Mouse (Mus musculus): ENCODE measurements around the gene Plpp7. TPM values are rescaled to one million over a fixed set of nuclear protein-coding genes. Genes with fewer than 3 reads are reported as not detected.

Plpp7 gene
- polyA plus RNA-seq, 1 experiment: 2.6 TPM

DNA sequence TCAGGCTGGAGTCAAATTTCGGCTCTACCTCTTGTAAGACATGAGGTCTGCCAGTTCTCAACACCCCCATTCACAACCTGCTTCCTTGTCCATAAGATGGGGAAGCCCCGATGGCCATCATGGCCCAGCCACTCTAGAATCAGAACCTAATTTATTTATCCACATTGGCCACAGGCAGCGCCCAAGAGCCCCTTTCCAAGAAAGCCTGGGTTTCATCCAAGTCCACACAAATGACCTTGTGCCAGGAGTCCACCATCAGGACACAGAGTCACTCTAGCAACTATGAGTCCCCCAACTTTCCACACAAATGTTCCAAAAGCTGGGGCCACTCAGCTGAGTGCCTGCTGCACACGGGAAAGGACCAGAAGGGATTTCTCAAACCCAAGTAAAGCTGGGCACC, 29.3 kb upstream of the Plpp7 start:
- no peak for DNase-seq (ENCODE audit: low read depth in 1 of 2, low spot score in 2 of 2)
- H3K4me1 ChIP-seq (ENCODE audit: control insufficient read depth, insufficient read depth, insufficient read length): peaks cover 32% of the 10 kb centered on the region; the same call in 1 of the 2 replicates
- peaks cover 23% of the 10 kb centered on the region for H3K36me3 ChIP-seq (ENCODE audit: control insufficient read depth, insufficient read depth, low read length)
- peak overlapping the region; percentile 83 for H3K27ac ChIP-seq (ENCODE audit: insufficient read depth, low read length)
- H3K4me3 ChIP-seq (ENCODE audit: extremely low read depth, insufficient read depth, insufficient read length): no peak overlapping the region
- WGBS: 82% methylated on average over 4 of the region's 4 CpGs
- no peaks in the 10 kb centered on the region for H3K27me3 ChIP-seq (ENCODE audit: control insufficient read depth, insufficient read depth, low read length)
- TF ChIP-seq CTCF (IDR thresholded peaks at IDR 0.05; ENCODE audit: extremely low read depth, insufficient read depth, insufficient read length, insufficient replicate concordance) (no peak), POLR2A (IDR thresholded peaks at IDR 0.05; ENCODE audit: low read depth, low read length) (no peak)

DNA sequence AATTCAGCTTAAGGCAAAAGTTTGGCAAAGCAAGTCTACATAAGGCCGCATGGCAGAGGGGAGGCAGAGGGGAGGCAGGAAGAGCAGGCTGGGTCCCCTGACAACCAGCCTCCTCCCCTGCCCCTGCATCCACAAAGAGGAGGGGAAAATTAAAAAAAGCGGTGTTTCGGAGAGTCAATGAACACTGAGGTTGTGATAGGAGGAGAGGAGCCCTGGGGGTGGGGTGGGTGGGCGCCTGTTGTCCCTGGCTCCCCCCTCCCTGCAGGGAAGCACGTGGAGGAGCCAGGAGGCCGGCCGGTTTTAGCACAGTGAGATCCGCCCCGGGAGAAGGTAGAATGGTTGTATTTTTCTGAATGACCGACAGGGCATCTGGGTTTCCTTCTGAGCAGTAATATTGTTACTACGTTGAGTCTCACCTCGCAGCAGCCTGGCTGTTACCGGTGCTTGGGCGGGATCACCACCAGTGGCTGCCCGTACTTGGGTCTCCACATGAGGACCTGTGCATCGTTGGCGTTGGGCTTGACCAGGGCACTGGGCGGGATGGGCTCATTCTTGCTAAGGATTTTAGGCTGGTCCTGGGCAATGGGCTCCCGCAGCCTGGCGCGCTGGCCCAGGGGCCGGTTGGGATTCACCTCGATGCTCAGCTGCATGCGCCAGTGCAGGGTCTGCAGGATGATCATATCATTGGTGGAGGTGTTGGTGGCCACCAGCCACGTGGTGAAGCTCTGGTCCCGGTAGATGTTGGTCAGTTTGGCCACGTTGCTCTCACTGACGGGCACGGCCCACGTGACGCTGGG, 26.3 kb upstream of the Plpp7 start:
- no peak for TF ChIP-seq CTCF (IDR thresholded peaks at IDR 0.05; ENCODE audit: extremely low read depth, insufficient read depth, insufficient read length, insufficient replicate concordance)
- no peak for TF ChIP-seq POLR2A (IDR thresholded peaks at IDR 0.05; ENCODE audit: low read depth, low read length)
- Histone ChIP-seq H3K27ac (ENCODE audit: insufficient read depth, low read length) (peak overlapping the region; percentile 52), H3K4me1 (ENCODE audit: control insufficient read depth, insufficient read depth, insufficient read length) (peaks cover 17% of the 10 kb centered on the region; the same call in 1 of the 2 replicates), H3K27me3 (ENCODE audit: control insufficient read depth, insufficient read depth, low read length) (no peaks in the 10 kb centered on the region), H3K4me3 (ENCODE audit: extremely low read depth, insufficient read depth, insufficient read length) (no peak overlapping the region), H3K36me3 (ENCODE audit: control insufficient read depth, insufficient read depth, low read length) (peaks cover 23% of the 10 kb centered on the region)
- 88% methylated on average over 31 of the region's 31 CpGs for WGBS
- no peak for DNase-seq (ENCODE audit: low read depth in 1 of 2, low spot score in 2 of 2)

GRCm38 (mm10) chr2:32070747-32071146, 24.6 kb upstream of the Plpp7 start:
- H3K27ac ChIP-seq (ENCODE audit: insufficient read depth, low read length): peak overlapping the region; percentile 55
- no peak for TF ChIP-seq CTCF (IDR thresholded peaks at IDR 0.05; ENCODE audit: extremely low read depth, insufficient read depth, insufficient read length, insufficient replicate concordance)
- TF ChIP-seq POLR2A (IDR thresholded peaks at IDR 0.05; ENCODE audit: low read depth, low read length): no peak
- H3K4me1 ChIP-seq (ENCODE audit: control insufficient read depth, insufficient read depth, insufficient read length): peaks cover 3% of the 10 kb centered on the region; the same call in 1 of the 2 replicates
- no peak for DNase-seq (ENCODE audit: low read depth in 1 of 2, low spot score in 2 of 2)
- WGBS: 85% methylated on average over 10 of the region's 10 CpGs
- no peak overlapping the region for H3K4me3 ChIP-seq (ENCODE audit: extremely low read depth, insufficient read depth, insufficient read length)
- H3K36me3 ChIP-seq (ENCODE audit: control insufficient read depth, insufficient read depth, low read length): peaks cover 23% of the 10 kb centered on the region
- H3K27me3 ChIP-seq (ENCODE audit: control insufficient read depth, insufficient read depth, low read length): no peaks in the 10 kb centered on the region

DNA sequence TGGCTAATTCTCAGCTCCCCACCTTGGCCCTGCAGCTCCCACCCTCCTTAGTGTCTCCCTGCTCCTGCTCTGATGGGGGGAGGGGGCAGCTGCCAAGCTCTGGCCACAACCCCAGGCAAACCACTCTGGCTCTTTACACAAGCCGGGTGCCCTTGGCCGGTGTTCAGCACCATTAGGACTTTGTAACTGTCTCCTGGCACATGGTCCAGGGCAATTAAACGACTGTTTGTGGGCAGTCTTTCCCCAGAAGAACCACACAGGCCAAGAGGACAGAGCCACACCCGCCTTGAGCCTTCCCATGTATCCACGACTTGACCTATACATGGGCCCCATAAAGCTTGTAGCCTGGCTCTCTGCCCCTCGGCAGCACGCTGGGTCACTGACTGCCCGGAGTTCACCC, 20.9 kb upstream of the Plpp7 start:
- Histone ChIP-seq H3K36me3 (ENCODE audit: control insufficient read depth, insufficient read depth, low read length) (peaks cover under 1% of the 10 kb centered on the region; the same call in 1 of the 2 replicates), H3K27ac (ENCODE audit: insufficient read depth, low read length) (peak overlapping the region; percentile 72), H3K4me3 (ENCODE audit: extremely low read depth, insufficient read depth, insufficient read length) (no peak overlapping the region; the same call in 1 of the 2 replicates), H3K27me3 (ENCODE audit: control insufficient read depth, insufficient read depth, low read length) (no peaks in the 10 kb centered on the region), H3K4me1 (ENCODE audit: control insufficient read depth, insufficient read depth, insufficient read length) (peaks cover 10% of the 10 kb centered on the region; the same call in 1 of the 2 replicates)
- TF ChIP-seq POLR2A (IDR thresholded peaks at IDR 0.05; ENCODE audit: low read depth, low read length) (no peak), CTCF (IDR thresholded peaks at IDR 0.05; ENCODE audit: extremely low read depth, insufficient read depth, insufficient read length, insufficient replicate concordance) (no peak)
- no peak for DNase-seq (ENCODE audit: low read depth in 1 of 2, low spot score in 2 of 2)
- WGBS: 64% methylated on average over 8 of the region's 8 CpGs

- Histone ChIP-seq H3K4me3 (ENCODE audit: extremely low read depth, insufficient read depth, insufficient read length) (no peak overlapping the region), H3K27ac (ENCODE audit: insufficient read depth, low read length) (peak overlapping the region; percentile 43; the same call in 1 of the 2 replicates), H3K4me1 (ENCODE audit: control insufficient read depth, insufficient read depth, insufficient read length) (peaks cover 12% of the 10 kb centered on the region; the same call in 1 of the 2 replicates), H3K36me3 (ENCODE audit: control insufficient read depth, insufficient read depth, low read length) (no peaks in the 10 kb centered on the region; the same call in 1 of the 2 replicates), H3K27me3 (ENCODE audit: control insufficient read depth, insufficient read depth, low read length) (no peaks in the 10 kb centered on the region)
- WGBS: 56% methylated on average over 7 of the region's 7 CpGs
- DNase-seq (ENCODE audit: low read depth in 1 of 2, low spot score in 2 of 2): no peak
- TF ChIP-seq CTCF (IDR thresholded peaks at IDR 0.05; ENCODE audit: extremely low read depth, insufficient read depth, insufficient read length, insufficient replicate concordance) (no peak), POLR2A (IDR thresholded peaks at IDR 0.05; ENCODE audit: low read depth, low read length) (no peak)
Measured at GRCm38 (mm10) chr2:32075368-32075767, 20.0 kb upstream of the Plpp7 start.

- no peaks in the 10 kb centered on the region for H3K27me3 ChIP-seq (ENCODE audit: control insufficient read depth, insufficient read depth, low read length)
- H3K36me3 ChIP-seq (ENCODE audit: control insufficient read depth, insufficient read depth, low read length): no peaks in the 10 kb centered on the region; the same call in 1 of the 2 replicates
- peak overlapping the region; percentile 89 for H3K27ac ChIP-seq (ENCODE audit: insufficient read depth, low read length)
- DNase-seq (ENCODE audit: low read depth in 1 of 2, low spot score in 2 of 2): no peak
- TF ChIP-seq CTCF (IDR thresholded peaks at IDR 0.05; ENCODE audit: extremely low read depth, insufficient read depth, insufficient read length, insufficient replicate concordance) (no peak), POLR2A (IDR thresholded peaks at IDR 0.05; ENCODE audit: low read depth, low read length) (no peak)
- peak overlapping the region; percentile 43; the same call in 1 of the 2 replicates for H3K4me3 ChIP-seq (ENCODE audit: extremely low read depth, insufficient read depth, insufficient read length)
- WGBS: 76% methylated on average over 10 of the region's 10 CpGs
- peaks cover 14% of the 10 kb centered on the region; the same call in 1 of the 2 replicates for H3K4me1 ChIP-seq (ENCODE audit: control insufficient read depth, insufficient read depth, insufficient read length)
Measured at GRCm38 (mm10) chr2:32077744-32078143, 17.6 kb upstream of the Plpp7 start.
